Mouse (Mus musculus) intestine, embryonic 14.5 days (tissue): ENCODE results near the gene Hist1h4j. TPM values are rescaled to one million over a fixed set of nuclear protein-coding genes. Genes with fewer than 3 reads are reported as not detected.

Source experiments
- ATAC-seq: fragments of 200-750 bp; cut with Nextera tagmentation; replicated peaks from 2 replicates; pipeline ENCODE4 v1.8.0; 2017; ENCODE audit warnings: low read depth, moderate number of reproducible peaks, moderate TSS enrichment, moderate library complexity; ENCODE audit not compliant: low FRiP score, low TSS enrichment
- DNase-seq: peaks from one replicate; pipeline ENCODE4 v3.0.0-alpha.2; 2018; ENCODE audit warnings: low spot score
- H3K27ac ChIP-seq: fragments of 300-500 bp; sonication (generic); 2 replicates; pipeline ENCODE4 v1.5.1; 2014; ENCODE audit warnings: low read depth, mild to moderate bottlenecking, control low read depth
- H3K27me3 ChIP-seq: fragments of 300-500 bp; sonication (generic); replicated peaks from 2 replicates; pipeline ENCODE4 v1.6.1; 2014; ENCODE audit warnings: low read length, control low read depth; ENCODE audit not compliant: control insufficient read depth, insufficient read depth
- H3K36me3 ChIP-seq: fragments of 300-500 bp; sonication (generic); 2 replicates; pipeline ENCODE4 v1.6.1; 2014; ENCODE audit warnings: low read length, control low read depth; ENCODE audit not compliant: control insufficient read depth, insufficient read depth
- H3K4me1 ChIP-seq: fragments of 300-500 bp; sonication (generic); replicated peaks from 2 replicates; pipeline ENCODE4 v1.6.1; 2014; ENCODE audit warnings: low read length, control low read depth, mixed read lengths; ENCODE audit not compliant: control insufficient read depth, insufficient read depth
- H3K4me2 ChIP-seq: fragments of 300-500 bp; sonication (generic); 2 replicates; pipeline ENCODE4 v1.6.1; 2014; ENCODE audit warnings: low read length
- H3K4me3 ChIP-seq: fragments of 300-500 bp; sonication (generic); 2 replicates; pipeline ENCODE4 v1.5.1; 2014; ENCODE audit warnings: low read depth, low read length, control low read depth, mixed read lengths
- H3K9ac ChIP-seq: fragments of 300-500 bp; sonication (generic); 2 replicates; pipeline ENCODE4 v1.6.1; 2014; ENCODE audit warnings: mild to moderate bottlenecking, low read length
- H3K9me3 ChIP-seq: fragments of 300-500 bp; sonication (generic); 2 replicates; pipeline ENCODE4 v1.6.1; 2016; ENCODE audit warnings: low read length, control low read depth; ENCODE audit not compliant: control insufficient read depth
- WGBS: fragments of 180-500 bp; shearing (Covaris S2); extraction: QIAGEN DNeasy Blood & Tissue Kit; methylation state at CpG from one replicate; pipeline ENCODE4 v1.1.7; 2014; 5-methylcytosine and 5-hydroxymethylcytosine counted together
- microRNA-seq: library from miRNA; unstranded; fragments of <30 nt; microRNA quantifications from one replicate; pipeline ENCODE4, GENCODE M21; 2016
- polyA plus RNA-seq: library from polyadenylated mRNA; unstranded; fragments of >200 nt; fragmentation: Nextera tagmentation; extraction: Ambion mirVana; gene quantifications from 2 replicates; pipeline ENCODE4 v1.2.1, GENCODE M21; 2014

Hist1h4j gene
- polyA plus RNA-seq, 1 experiment from 2014 or later: 2.2 TPM

GRCm38 (mm10) chr13:21784311-21784710, 49.4 kb downstream of the Hist1h4j start:
- Histone ChIP-seq H3K4me2 (peak overlapping the region; percentile 61), H3K27ac (peak overlapping the region; percentile 92), H3K4me3 (no peak overlapping the region), H3K9ac (peak overlapping the region; percentile 54), H3K9me3 (no peaks in the 10 kb centered on the region), H3K27me3 (no peaks in the 10 kb centered on the region), H3K4me1 (peaks cover 25% of the 10 kb centered on the region), H3K36me3 (no peaks in the 10 kb centered on the region)
- no peak for DNase-seq
- ATAC-seq: no peak
- 26% methylated on average over 6 of the region's 6 CpGs for whole genome bisulfite sequencing

Small RNA genes lying within 50 kb of the gene (microRNA-seq; reads per million reads assigned to microRNA genes)
- gene Gm44357 (not detected), gene Gm44367 (not detected), gene Gm44454 (not detected)

Other genes starting within 250 kb of the Hist1h4j start
- gene AK157302, start 239.8 kb upstream of the Hist1h4j start, polyA plus RNA-seq: 0.22 and 0.32 TPM in 2 replicates
- gene Gm11273, start 233.6 kb upstream of the Hist1h4j start, polyA plus RNA-seq: 5.6 and 8.3 TPM in 2 replicates
- gene Zkscan8, start 203.9 kb upstream of the Hist1h4j start, polyA plus RNA-seq: 8.2 and 9.6 TPM in 2 replicates
- gene Olfr1366, start 192.3 kb upstream of the Hist1h4j start, polyA plus RNA-seq: 0.05 and 0.16 TPM in 2 replicates
- not detected in 2 replicates for gene Olfr1535, start 175.2 kb upstream of the Hist1h4j start, polyA plus RNA-seq
- not detected in 2 replicates for gene Olfr1364, start 153.3 kb upstream of the Hist1h4j start, polyA plus RNA-seq
- gene Olfr1362, start 121.0 kb upstream of the Hist1h4j start, polyA plus RNA-seq: not detected in 2 replicates
- not detected in 2 replicates for gene Olfr11, start 92.5 kb upstream of the Hist1h4j start, polyA plus RNA-seq
- gene Olfr1361, start 71.7 kb upstream of the Hist1h4j start, polyA plus RNA-seq: not detected in 2 replicates
- not detected in 2 replicates for gene Olfr1360, start 57.7 kb upstream of the Hist1h4j start, polyA plus RNA-seq
- gene Olfr1359, start 37.0 kb upstream of the Hist1h4j start, polyA plus RNA-seq: not detected in 2 replicates
- gene Hist1h2bl, start 18.9 kb upstream of the Hist1h4j start, polyA plus RNA-seq: 3.5 and 4.9 TPM in 2 replicates
- gene Hist1h2ai, start 18.6 kb upstream of the Hist1h4j start, polyA plus RNA-seq: 26.2 and 47.7 TPM in 2 replicates
- gene Hist1h3h, start 17.4 kb upstream of the Hist1h4j start, polyA plus RNA-seq: 7.7 and 18.4 TPM in 2 replicates
- gene Hist1h2bm, start 13.0 kb upstream of the Hist1h4j start, polyA plus RNA-seq: 4.0 and 5.3 TPM in 2 replicates
- 7.2 and 10.8 TPM in 2 replicates for gene Hist1h4k, start 15.4 kb downstream of the Hist1h4j start, polyA plus RNA-seq
- gene Hist1h2ak, start 18.8 kb downstream of the Hist1h4j start, polyA plus RNA-seq: 18.2 and 18.4 TPM in 2 replicates
- gene Hist1h2bn, start 19.1 kb downstream of the Hist1h4j start, polyA plus RNA-seq: 3.2 and 3.7 TPM in 2 replicates
- 16.0 and 16.8 TPM in 2 replicates for gene Hist1h1b, start 45.6 kb downstream of the Hist1h4j start, polyA plus RNA-seq
- gene Hist1h3i, start 48.3 kb downstream of the Hist1h4j start, polyA plus RNA-seq: 188 and 230 TPM in 2 replicates
- gene Hist1h2an, start 52.2 kb downstream of the Hist1h4j start, polyA plus RNA-seq: 10.1 TPM in 1 of 2 replicates, not detected in the other
- gene Hist1h2bp, start 52.4 kb downstream of the Hist1h4j start, polyA plus RNA-seq: 0.74 and 1.8 TPM in 2 replicates
- 19.9 and 23.4 TPM in 2 replicates for gene Hist1h2bq, start 75.1 kb downstream of the Hist1h4j start, polyA plus RNA-seq
- 4.0 TPM in 1 of 2 replicates, not detected in the other for gene Hist1h2ao, start 75.4 kb downstream of the Hist1h4j start, polyA plus RNA-seq
- not detected in 2 replicates for gene Hist1h4m, start 76.7 kb downstream of the Hist1h4j start, polyA plus RNA-seq
- gene Hist1h4n, start 97.1 kb downstream of the Hist1h4j start, polyA plus RNA-seq: 20.6 and 22.9 TPM in 2 replicates
- 4,338 and 4,830 TPM in 2 replicates for gene Hist1h2ap, start 98.4 kb downstream of the Hist1h4j start, polyA plus RNA-seq
- gene Hist1h2br, start 98.7 kb downstream of the Hist1h4j start, polyA plus RNA-seq: 22.1 and 24.2 TPM in 2 replicates
- gene Zfp184, start 210.0 kb downstream of the Hist1h4j start, polyA plus RNA-seq: 9.8 and 13.8 TPM in 2 replicates
- gene Pom121l2, start 246.1 kb downstream of the Hist1h4j start, polyA plus RNA-seq: not detected in 2 replicates